26 mouse cellular contexts compared by ENCODE assay signal in the genomic region with DNA sequence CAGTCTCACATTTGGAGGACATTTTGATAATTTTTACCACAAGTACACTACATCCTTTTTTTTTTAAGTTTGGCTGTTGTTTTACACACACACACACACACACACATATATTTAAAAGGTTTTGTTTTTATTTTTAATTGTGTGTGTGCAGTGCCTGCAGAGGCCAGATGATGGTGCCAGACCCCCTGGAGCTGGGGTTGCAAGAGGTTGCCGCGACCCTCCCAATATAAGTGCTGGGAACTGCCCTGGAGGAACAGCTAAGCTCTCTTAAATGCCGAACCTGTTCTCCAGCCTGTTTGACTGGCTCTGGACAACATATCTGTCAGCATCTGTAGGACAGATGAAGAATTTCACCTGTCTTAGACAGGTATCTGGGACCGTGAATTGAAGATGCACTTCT. TPM values are rescaled to one million over a fixed set of nuclear protein-coding genes. Genes with fewer than 3 reads are reported as not detected.
"Had no signal": no experiment of that assay in that cellular context is flagged by ENCODE, and none has a peak within 500 bp of the region (broad histone marks: within the 10 kb centered on the region; RNA-seq: fewer than 3 reads in every experiment).

No protein-coding gene starts in this region.

- H3K9me3 ChIP-seq: liver, embryonic 13.5 days; midbrain, embryonic 12.5 days; midbrain, embryonic 15.5 days; neural tube, embryonic 13.5 days; stomach, embryonic 15.5 days had no signal

- H3K4me3 ChIP-seq: left cerebral cortex, adult 2 months; liver, embryonic 13.5 days; midbrain, embryonic 12.5 days; midbrain, embryonic 15.5 days; myocyte; neural tube, embryonic 13.5 days; stomach, embryonic 15.5 days had no signal

- DNase-seq: kidney, adult 9 months; kidney, postnatal 14 days; kidney, postnatal 4 days; layer of hippocampus, postnatal 36 days; liver, embryonic 13.5 days; lung, adult 2 months; lung, postnatal 14 days; lung, postnatal 4 days; spleen, adult 18-20 months; thymus, postnatal 25 days had no signal

- H3K4me2 ChIP-seq: liver, embryonic 13.5 days; midbrain, embryonic 12.5 days; midbrain, embryonic 15.5 days; neural tube, embryonic 13.5 days; stomach, embryonic 15.5 days had no signal

- ATAC-seq: midbrain, embryonic 15.5 days had no signal

- H3K27me3 ChIP-seq: liver, embryonic 13.5 days; midbrain, embryonic 15.5 days; neural tube, embryonic 13.5 days; stomach, embryonic 15.5 days had no signal

- H3K9ac ChIP-seq: liver, embryonic 13.5 days; midbrain, embryonic 12.5 days; midbrain, embryonic 15.5 days; neural tube, embryonic 13.5 days; stomach, embryonic 15.5 days had no signal

- H3K27ac ChIP-seq: liver, embryonic 13.5 days; midbrain, embryonic 12.5 days; midbrain, embryonic 15.5 days; neural tube, embryonic 13.5 days; stomach, embryonic 15.5 days had no signal

- H3K36me3 ChIP-seq: liver, embryonic 13.5 days; midbrain, embryonic 12.5 days; midbrain, embryonic 15.5 days; neural tube, embryonic 13.5 days; stomach, embryonic 15.5 days had no signal

- H3K4me1 ChIP-seq: liver, embryonic 13.5 days; midbrain, embryonic 12.5 days; midbrain, embryonic 15.5 days; neural tube, embryonic 13.5 days had no signal

RNA-seq across cellular contexts. Expression of gene Pla2g2c, which starts 20.4 kb away (rescaled TPM):
- total RNA-seq: layer of hippocampus, postnatal 10 days; left cerebral cortex, adult 2 months; left cerebral cortex, postnatal 10 days; liver, adult 2 months; megakaryocyte progenitor cell, adult 5-6 weeks; megakaryocyte-erythroid progenitor cell, adult 5-6 weeks; monocyte, adult 5-6 weeks; neutrophil, adult 5-6 weeks had no signal
- polyA plus RNA-seq: liver, adult 2 months; liver, embryonic 13.5 days; liver, embryonic 16.5 days; myocyte had no signal

RNA-seq across cellular contexts. Expression of gene Ubxn10, which starts 32.8 kb away (rescaled TPM):
- total RNA-seq: megakaryocyte progenitor cell, adult 5-6 weeks; megakaryocyte-erythroid progenitor cell, adult 5-6 weeks; monocyte, adult 5-6 weeks; neutrophil, adult 5-6 weeks had no signal
- polyA plus RNA-seq: myocyte had no signal

RNA-seq across cellular contexts. Expression of gene Pla2g2f, which starts 53.3 kb away (rescaled TPM):
- total RNA-seq: layer of hippocampus, postnatal 10 days; left cerebral cortex, adult 2 months; left cerebral cortex, postnatal 10 days; left cerebral cortex, postnatal 36 days; liver, adult 2 months; megakaryocyte progenitor cell, adult 5-6 weeks; megakaryocyte-erythroid progenitor cell, adult 5-6 weeks; monocyte, adult 5-6 weeks; neutrophil, adult 5-6 weeks had no signal
- polyA plus RNA-seq: liver, adult 2 months; liver, embryonic 13.5 days; liver, embryonic 16.5 days; lung, embryonic 16.5 days; myocyte; neural tube, embryonic 13.5 days had no signal
